Mouse (Mus musculus) right cerebral cortex, adult 2 months (tissue): ENCODE measurements at regions not wholly inside any gene's neighbourhood (a gene's known extent, or its start where the extent isn't known, plus 50 kb on each side); places are given as distances from the start of the nearest gene placed in this dataset.

Source experiments
- DNase-seq, 2 experiments: peaks; one replicate each; pipeline ENCODE4 v3.0.0; 2021 to 2022; ENCODE audit warnings: low spot score in 2 of 2

DNA sequence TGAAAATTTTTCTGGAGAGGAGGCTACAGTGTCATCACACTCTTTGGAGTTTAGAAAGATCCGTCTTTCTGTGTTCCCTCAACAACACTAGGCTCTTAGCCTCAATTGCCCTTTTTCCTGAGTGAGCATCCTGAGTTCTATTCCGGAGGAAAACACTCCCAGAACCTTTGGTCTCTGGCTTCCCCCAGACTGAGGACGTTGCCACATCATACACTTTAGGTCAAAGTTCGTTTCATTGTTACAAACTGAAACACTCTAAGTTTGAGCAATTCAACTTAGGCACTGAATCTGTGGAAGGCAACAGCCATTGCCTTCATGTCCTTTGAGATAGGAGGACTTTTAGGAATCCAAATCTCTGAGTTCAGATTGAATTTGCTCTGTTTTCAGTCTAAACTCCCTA, 85.0 kb downstream of the Arl4a start:
- DNase-seq: no peak

DNA sequence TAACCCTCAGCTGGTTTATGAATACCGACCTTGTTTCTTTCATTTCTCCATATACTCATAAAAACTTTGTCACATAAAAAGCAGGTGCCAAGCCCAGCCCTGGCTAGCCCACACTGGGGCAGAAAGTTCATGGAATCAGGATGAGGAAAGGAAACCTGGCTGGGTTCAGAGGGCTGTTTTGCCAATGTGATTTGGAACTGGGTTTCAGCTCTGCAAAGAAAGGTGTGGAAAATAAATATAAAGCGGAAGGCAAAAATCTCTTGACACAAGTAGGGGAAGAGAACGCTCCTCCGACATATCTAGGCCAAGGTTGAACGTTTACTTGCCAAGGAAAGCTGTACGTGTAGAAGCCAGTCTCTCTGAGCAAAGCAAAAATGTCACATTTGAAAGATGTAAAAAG, 85.9 kb downstream of the Arl4a start:
- DNase-seq: no peak

DNA sequence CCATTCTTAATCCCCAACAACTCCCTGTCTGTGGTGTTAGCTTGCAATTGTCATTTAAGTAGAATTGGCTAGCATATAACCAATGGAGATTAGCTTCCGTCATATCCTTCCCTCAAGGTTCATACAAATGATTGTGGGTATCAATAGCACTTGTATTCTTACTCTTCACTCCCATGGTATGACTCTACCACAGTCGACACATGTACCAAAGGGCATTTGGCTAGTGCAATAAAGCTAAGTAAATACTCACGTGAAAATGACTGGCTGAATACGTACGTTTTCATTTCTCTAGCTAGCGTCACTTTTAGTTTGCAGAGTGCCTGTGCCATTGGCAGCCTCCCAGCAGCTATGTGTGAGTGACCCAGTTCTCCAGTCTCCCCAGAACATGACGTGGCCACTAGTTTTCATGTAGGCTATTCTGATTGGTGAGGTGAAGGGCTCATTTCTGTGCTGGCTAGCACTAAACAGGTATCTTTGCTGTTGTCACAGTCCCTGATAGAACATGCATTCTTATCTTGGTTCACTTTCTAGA, 87.5 kb downstream of the Arl4a start:
- DNase-seq: peak; percentile 27 to 38

DNA sequence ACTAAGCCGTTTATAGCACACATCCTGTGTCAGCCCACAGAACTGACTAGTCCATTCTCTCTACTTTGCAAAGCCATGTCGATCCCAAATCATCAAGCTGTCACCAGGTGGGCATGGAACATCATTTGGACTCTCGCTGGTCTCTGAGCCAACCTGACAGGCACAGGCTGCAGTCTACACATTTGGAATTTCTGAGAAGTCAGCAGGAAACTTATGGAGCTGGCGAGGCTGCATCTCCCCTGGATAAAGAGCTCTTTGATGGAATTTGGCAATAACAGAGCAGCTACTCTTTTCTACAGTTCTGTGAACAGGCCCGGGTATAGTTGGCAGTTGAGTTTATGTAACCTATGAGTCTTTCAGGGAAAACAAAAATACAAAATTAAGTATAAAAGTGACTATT, 94.9 kb downstream of the Arl4a start:
- no peak for DNase-seq

DNA sequence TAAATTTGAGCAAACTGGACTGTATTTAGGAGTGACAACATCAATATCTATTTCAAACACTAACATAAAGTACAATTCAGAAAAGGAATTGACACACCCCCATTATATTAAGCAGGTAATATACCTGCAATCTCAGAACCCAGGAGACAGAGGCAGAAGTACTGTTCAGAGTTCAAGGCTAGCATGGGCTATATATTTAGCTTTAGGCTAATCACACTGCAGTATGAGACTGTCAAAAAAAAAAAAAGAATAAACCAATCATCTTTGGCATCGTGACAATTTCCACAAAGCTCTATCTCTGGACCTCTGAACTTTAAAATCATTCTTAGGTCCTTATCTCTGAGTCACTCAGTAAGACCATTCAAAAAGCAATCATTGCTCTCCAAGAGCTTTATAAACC, 96.7 kb downstream of the Arl4a start:
- no peak for DNase-seq

DNA sequence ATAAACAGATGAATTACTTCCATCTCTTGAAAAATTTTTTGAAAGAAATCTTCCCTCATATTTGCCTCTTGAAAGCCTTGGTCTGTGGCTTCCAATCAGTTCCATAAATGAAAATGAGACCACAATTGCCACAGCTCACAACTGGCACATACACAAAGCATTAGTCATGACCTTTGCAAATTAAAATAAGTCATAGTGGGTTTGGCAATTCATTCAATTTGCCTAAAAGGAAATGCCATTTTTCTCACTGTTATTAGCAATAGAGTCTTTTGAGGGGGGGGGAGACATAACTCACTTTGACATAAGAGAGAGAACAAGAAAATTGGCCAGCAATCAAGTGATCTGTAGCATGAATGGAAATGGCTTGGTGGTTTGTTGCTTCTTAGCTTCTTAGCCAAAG, 98.8 kb downstream of the Arl4a start:
- DNase-seq: no peak

DNA sequence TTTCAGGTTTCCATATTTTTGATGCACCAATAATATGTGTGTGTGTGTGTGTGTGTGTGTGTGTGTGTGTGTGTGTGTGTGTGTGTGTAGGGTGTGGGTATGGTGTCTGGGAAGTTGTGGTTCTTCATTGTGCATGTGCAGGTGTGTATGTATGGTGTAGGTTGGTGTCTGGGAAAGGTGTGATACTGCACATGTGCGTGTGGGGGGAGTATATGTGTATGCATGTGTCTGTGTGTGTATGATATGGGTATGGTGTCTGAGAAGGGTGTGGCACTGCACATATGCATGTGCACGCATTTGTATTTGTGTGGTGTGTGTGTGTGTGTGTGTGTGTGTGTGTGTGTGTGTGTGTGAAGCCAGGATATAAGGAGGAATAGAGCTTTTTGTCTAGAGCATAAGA, 99.6 kb downstream of the Arl4a start:
- DNase-seq: no peak

DNA sequence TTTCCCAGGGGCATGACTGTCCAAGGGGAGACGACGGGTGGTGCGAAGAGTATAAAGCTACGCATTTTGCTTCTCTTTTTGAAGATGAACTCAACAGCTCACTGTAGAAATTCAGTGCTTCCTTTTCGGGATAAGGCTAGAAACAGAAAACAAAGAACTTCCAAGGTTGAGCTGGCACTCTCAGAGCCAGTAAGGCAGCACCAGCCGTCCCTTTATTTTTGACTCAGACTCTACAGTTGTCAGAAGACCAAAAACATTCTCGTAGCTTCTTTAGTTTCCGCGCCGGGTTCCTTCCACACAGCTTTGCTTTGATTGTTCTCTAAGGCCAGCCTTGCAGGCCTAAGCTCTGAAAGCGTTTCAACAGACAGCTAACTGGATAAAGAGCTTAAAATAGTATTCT, 101.5 kb downstream of the Arl4a start:
- DNase-seq: no peak

DNA sequence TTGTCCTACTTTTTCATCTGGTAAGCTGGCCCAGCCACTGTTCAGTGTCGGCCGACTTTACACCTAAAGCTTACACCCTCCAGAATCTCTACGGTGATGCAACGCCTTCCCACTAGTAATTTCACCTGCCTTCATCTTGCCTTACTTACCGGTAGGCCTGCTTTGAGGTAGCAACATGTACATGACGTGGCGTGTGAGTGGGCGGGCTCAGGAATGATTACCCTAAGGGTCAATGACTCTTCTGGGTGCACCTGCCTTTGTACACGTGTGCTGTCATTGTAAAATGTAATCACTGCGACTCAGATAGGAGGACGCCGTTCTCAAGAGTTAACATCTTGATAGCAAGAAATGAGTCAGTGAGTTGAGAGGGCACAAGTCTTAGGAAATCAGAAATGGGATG, 102.0 kb downstream of the Arl4a start:
- no peak for DNase-seq

DNA sequence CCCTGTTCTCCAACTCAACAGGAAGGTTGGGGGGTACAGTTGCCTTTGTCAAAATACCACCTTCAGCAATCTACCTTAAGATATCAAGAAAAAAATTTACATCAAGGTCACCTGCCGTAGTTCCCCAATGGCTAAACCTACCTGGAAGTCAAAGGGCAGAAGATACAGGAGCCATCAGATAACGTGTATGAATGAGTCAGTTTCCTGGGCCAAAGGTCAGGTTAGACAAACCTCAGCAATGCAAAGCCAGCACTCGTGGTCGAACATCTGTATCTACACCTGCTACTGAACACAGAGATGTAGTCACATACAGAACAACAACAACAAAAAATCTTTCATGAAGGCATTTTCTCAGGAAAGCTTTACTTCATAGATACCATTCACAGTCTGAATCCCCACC, 102.9 kb downstream of the Arl4a start:
- DNase-seq: no peak

DNA sequence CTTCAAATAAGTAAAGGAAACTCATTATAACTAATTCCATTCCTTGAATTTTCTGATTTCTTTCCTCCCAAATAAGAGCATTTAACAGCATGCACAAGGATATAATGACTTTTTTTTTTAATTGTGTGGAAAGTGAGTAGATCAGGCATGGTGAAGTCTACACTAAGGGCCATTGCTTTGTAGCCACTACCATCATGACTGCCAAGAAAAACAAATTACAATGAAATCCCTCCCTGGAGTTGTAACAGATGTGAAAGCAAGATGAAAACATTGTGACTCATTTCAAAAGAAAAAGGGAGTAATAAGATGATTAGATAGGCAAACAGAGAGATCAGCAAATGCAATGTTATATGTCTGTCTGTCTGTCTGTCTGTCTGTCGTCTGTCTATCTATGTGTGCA, 106.6 kb downstream of the Arl4a start:
- no peak for DNase-seq

DNA sequence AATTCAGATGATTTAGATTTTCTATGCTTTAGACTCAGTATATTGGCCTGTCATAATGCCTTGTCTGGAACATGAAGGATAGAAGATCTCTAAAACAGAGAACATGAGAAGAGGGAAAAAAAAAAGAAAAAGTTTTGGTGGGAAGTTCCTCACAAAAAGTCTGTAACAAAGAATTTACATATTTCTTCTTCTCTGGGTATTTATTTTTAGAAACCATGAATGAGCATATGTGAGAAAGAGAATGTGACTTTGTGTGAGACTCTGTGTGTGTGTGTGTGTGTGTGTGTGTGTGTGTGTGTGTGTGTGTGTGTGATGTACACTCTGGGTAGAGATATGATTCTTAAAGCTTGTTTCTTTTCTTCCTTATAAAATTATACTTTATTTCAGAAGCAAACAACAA, 109.9 kb downstream of the Arl4a start:
- no peak for DNase-seq

DNA sequence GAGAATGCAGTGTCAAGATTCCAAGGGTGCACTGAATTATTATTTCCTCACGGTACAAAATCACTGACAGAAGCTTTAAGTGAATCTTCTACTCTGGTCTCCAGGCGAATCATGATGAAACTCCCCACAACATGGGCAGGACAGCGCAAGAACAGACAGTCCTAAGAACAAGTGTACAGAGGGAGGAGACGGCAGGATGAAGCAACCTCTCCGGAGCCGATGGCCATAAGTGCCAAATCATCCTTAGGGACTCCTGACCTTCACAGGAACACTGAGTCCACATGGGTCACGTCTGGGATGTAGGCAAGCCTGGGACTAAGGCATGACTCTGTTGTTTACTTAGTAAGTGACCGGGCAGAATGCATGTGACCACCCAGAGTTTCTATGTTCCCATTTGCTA, 110.8 kb downstream of the Arl4a start:
- DNase-seq: no peak

DNA sequence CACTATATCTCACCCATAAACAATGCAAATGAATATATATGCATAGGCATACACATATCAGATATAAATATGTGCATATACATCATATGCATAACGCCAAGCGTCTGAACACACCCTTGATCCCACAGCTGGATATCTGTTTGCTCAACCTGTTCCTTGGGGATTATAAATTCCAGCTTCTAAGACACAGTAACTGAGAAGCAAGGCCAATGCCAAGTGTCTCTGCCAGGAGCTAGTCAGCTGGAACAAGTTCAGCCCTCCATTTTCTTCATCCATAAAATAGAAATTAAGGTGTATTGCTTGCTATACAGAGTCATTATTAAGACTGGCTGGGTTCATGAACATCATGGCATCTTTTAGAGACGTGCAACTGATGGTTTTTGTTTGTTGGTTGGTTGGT, 116.3 kb downstream of the Arl4a start:
- no peak for DNase-seq

DNA sequence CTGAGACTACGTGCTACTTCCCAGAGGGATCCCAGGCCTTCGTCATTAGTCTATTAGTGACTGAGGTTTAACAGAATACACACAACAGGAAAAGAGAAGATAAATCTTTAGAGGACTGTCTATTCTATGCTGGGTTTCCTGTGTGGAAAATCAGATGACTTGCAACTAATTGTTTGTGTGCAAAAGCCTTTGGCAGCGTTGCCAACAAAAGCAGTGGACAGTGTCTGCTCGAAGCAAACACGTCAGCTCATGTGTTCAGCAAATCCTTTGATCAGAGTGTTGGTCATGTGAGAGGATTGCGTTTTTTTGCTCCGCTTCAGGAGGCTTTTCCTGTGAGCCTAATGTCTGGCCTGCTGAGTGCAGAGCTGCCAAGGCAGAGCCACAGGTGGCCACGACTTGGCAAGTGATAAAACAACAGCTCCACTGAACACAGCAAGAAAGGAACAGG, 117.3 kb downstream of the Arl4a start:
- peak; percentile 6 to 26 for DNase-seq

DNA sequence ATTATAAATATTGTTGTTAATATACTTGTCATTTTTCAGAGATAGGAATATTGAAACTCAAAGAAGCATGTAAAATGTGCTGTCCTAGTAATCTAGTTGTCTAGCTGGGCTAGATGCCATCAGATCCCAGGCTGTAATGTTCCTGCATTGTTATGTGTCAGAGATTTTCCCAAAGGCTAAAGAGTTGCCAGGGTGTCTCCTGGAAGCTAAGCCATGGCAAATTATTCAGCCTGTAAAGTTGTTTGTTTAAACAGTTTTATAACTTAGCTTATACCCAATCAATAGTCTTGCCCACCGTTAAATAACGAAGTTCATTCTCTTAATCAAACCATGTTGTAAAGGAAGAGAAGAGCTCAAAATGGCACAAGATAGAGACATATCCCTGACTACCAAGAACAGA, 117.9 kb downstream of the Arl4a start:
- DNase-seq: no peak

DNA sequence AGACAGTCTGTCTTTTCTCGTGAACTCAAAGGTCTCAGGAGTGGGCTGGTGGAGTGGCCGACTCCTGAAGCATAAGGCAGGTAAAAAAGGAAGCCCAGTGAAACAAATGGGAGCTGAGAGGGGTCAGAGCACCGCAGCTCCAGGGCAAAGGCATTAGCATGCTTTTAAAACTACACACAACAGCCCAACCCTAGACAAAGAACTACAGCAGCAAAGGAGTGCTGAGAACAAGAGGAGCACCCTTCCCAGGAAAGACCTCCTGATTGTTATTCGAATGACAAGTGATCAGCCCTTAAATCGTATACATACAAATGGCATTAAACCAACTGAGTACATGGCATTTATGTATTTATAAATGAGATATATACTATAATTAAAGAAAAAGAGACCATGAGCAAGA, 149.3 kb downstream of the Arl4a start:
- DNase-seq: no peak

DNA sequence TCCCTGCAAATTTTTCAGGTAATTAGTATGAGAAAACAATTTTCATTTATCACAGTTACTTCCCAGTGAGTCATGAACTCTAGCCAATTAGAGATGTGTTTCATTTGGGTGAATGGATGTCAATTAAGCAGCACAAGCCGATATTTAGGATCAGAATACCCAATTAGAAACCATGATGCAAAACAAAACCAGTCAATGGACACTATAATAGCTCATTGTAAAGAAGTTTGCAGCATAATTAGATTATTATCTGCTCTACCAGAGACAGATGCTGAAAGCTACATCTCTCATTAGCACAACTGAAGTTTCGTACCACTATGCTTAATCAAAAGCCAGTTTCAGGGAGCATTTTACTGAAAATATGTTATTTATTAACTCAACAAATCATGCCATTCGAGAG, 152.5 kb downstream of the Arl4a start:
- DNase-seq: no peak

DNA sequence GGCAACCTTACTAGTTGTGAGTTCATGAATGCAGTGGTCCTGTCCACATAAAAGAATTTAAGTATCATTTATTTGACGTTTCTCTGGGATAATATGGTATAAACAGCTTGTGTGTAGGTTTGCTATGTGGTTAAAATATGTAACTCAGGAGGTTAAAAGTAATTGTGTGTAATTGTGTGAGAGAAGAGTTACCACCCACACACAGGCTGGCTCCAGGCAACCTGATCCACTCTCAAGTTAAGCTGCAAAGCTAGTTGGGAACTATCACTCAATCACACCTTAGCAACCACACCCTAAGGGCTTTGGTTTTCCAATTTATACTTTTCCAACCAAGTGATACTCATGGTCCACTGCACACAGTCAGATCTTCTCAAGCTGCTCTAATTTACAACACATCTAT, 157.5 kb downstream of the Arl4a start:
- DNase-seq: peak; percentile 31 to 56

DNA sequence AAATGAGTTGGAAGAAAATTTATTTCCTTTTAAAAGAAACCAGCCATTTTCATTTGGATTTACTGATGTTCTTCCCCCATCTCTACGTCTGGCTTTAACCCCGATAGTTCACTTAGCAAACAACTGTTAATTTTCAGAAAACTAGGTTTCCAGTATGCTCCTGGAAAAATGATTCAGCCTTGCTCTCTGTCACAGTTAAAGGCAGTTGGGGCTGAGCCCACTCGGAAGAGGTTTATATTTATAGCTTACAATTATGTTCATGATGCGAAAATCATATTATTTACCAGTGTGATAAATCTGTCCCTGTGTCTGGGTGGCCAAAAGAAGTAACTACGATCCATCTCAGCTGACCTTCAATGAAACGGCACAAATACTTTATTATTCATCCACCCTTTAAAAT, 163.9 kb downstream of the Arl4a start:
- DNase-seq: no peak

DNA sequence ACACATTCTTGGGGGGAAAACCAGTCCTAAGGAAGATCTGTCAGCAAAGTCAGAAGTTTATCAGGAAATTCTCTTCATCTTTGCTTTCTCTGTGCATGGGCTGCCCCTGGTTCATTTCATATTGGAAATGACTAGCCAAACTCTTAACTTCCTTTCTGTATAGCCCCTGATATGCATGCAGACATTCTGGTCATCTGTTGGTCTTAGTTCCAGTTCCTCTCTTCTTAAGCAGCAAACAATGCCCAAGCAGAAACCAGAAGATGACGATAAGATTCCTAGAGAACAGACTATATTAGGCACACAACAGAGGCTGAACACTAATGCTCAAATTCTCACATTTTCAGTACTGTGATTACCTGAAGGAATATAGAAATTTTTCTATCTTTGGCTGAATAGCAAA, 176.0 kb downstream of the Arl4a start:
- DNase-seq: no peak

DNA sequence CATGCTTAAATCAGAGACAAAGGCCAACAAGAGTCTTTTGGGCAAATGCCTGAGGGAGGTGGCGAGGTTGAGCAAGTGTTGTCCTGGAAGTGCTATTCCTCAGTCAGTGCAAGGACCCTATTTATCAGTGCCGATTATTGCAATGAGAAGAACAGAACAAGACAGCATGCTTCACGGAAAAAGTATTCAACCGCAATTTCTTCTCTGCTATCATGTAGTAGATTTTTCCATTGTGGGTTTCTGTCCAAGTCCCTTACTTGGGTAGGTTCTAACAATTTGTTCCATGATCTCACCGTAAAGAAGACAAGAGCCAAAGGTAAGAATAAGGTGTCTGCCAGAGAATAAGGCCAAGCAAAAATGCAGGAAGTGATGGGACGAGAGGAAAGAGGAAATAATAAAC, 186.2 kb downstream of the Arl4a start:
- no peak for DNase-seq

DNA sequence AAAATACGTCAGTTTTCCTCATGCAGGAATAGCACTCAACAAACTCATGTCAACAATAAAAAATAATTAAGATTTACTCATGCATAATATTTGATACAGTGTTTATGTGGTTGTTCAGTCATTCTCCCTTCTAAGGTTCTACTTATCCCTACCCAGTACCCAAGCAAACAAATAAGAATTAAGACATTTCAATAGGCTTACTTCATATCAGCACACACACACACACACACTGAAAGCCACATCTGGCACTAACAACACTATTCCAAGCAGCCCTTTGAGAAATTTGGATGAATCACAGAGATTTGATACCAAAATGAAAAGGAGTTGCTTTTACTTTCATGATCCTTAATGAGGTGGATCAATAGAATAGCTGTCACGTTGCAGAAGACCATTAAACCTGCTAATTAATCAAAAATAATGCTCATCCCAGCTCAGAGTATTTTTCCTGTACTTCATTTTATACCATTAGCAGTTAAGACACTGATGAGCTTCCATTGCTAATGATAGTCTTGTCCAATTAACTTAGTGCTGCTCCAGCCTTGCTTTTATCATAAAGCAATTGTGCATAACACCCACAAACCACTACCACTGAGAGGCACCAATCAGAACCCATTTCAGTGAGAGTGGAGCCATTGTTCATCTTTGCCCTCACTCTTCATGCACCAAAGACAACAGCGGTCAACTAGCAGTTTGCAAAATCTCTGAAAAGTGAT, 188.3 kb downstream of the Arl4a start:
- DNase-seq: no peak

DNA sequence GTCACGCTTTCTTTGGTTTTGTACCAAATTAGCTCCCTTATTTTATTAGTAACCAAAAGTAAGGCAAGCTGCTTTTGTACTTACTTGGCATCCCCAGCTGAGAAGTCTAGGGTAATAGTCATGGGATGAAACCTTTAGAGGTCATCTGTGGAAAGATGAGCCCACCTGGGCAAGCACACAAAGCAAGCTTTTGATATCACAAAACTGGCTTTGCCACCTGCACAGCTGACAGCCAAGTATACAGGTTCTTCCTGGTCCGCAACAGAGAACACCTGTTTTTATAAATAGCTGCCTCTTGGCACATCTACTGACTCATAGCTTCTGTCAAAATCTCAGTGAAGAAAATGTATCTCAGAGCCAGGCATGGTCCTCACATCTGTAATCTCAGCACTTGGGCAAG, 197.2 kb downstream of the Arl4a start:
- DNase-seq: no peak
